Mouse (Mus musculus) embryonic facial prominence, embryonic 12.5 days (tissue): Measurements from ENCODE around the gene Vmn1r84. TPM values are rescaled to one million over a fixed set of nuclear protein-coding genes. Genes with fewer than 3 reads are reported as not detected.

Experiments
- ATAC-seq: fragments of 200-750 bp; cut with Nextera tagmentation; 2 replicates; pipeline ENCODE4 v1.8.0; 2017; ENCODE audit not compliant: insufficient number of reproducible peaks, insufficient read depth, low FRiP score, low TSS enrichment
- H3K27ac ChIP-seq: fragments of 300-500 bp; sonication (generic); 2 replicates; pipeline ENCODE4 v1.5.1; 2016; ENCODE audit warnings: mild to moderate bottlenecking
- H3K27me3 ChIP-seq: fragments of 300-500 bp; sonication (generic); 2 replicates; pipeline ENCODE4 v1.6.1; 2016; ENCODE audit warnings: mild to moderate bottlenecking, moderate library complexity
- H3K36me3 ChIP-seq: fragments of 300-500 bp; sonication (generic); 2 replicates; pipeline ENCODE4 v1.6.1; 2016; ENCODE audit warnings: mild to moderate bottlenecking
- H3K4me1 ChIP-seq: fragments of 300-500 bp; sonication (generic); 2 replicates; pipeline ENCODE4 v1.6.1; 2016
- H3K4me2 ChIP-seq: fragments of 300-500 bp; sonication (generic); replicated peaks from 2 replicates; pipeline ENCODE4 v1.6.1; 2016; ENCODE audit warnings: mild to moderate bottlenecking, moderate library complexity
- H3K4me3 ChIP-seq: fragments of 300-500 bp; sonication (generic); 2 replicates; pipeline ENCODE4 v1.5.1; 2016; ENCODE audit warnings: mild to moderate bottlenecking
- H3K9ac ChIP-seq: fragments of 300-500 bp; sonication (generic); 2 replicates; pipeline ENCODE4 v1.6.1; 2016; ENCODE audit warnings: mild to moderate bottlenecking, moderate library complexity
- H3K9me3 ChIP-seq: fragments of 300-500 bp; sonication (generic); 2 replicates; pipeline ENCODE4 v1.6.1; 2016; ENCODE audit warnings: mild to moderate bottlenecking, moderate library complexity
- WGBS: fragments of 180-500 bp; shearing (Covaris S2); methylation state at CpG from one replicate; pipeline ENCODE4 v1.1.7; 2016; 5-methylcytosine and 5-hydroxymethylcytosine counted together
- microRNA-seq: library from miRNA; unstranded; fragments of <30 nt; microRNA quantifications from one replicate; pipeline ENCODE4, GENCODE M21; 2017
- polyA plus RNA-seq: library from polyadenylated mRNA; unstranded; fragments of >200 nt; fragmentation: Nextera tagmentation; extraction: Ambion mirVana; gene quantifications from 2 replicates; pipeline ENCODE4 v1.2.1, GENCODE M21; 2016

Gene Vmn1r84
- not detected in 2 replicates for polyA plus RNA-seq

DNA sequence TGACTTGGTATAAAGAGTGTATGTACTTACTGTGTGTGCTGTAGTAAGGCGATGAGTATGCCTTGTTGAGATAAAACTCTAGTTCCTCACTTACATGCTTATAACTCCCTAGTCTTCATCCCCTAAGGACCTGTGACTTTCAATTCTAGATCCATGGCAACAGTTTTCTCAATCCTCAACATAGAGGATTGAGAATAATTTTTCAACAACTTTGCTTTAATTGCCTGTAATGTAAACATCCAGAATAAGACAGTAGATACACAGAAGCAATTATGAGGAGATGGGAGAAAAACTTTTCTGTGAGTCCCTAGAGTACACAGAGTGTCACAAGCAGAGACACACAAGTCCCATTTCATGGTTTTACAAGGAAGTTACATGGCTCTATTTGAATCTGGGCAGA lies at the start of gene Vmn1r84:
Vmn1r84 (minus strand) TSS at position 101 of the 400 bp plus-strand sequence.
- Histone ChIP-seq H3K27ac (no peak within 1 kb of the TSS), H3K4me3 (no peak within 1 kb of the TSS), H3K36me3 (no peaks in the 10 kb centered on the region), H3K9me3 (no peaks in the 10 kb centered on the region), H3K27me3 (no peaks in the 10 kb centered on the region), H3K4me2 (no peak within 1 kb of the TSS), H3K9ac (no peak within 1 kb of the TSS), H3K4me1 (no peaks in the 10 kb centered on the region)
- 56% methylated on average over 1 of the region's 1 CpGs for WGBS
- ATAC-seq = no peak

DNA sequence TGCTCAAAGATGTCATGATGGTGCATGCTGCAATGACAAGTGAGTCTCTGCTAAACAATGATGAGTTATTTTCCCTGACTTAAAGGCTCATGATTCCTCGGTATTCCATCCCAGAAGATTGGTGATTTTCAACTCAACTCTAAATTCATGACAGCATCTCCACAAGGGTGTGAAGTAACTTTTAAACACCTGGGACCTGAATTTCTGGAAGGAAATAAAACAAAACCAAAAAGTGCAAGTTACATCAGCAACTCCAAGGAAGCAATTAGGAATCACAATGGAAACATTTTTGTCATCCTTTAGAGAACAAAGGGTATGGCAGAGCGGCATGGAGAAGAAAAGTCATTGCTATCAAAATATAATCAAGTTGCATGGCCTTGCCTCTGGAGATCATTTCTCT lies 39.7 kb downstream of the Vmn1r84 start, which contains the start of gene Vmn1r83:
Vmn1r83 (minus strand) TSS at position 101 of the 400 bp plus-strand sequence.
- no peak within 1 kb of the TSS for H3K9ac ChIP-seq
- H3K4me3 ChIP-seq = no peak within 1 kb of the TSS
- no peak for ATAC-seq
- H3K36me3 ChIP-seq = no peaks in the 10 kb centered on the region
- 81% methylated on average over 2 of the region's 2 CpGs for WGBS
- no peak within 1 kb of the TSS for H3K4me2 ChIP-seq
- no peaks in the 10 kb centered on the region for H3K27me3 ChIP-seq
- peaks cover 8% of the 10 kb centered on the region; the same call in 1 of the 2 replicates for H3K9me3 ChIP-seq
- H3K27ac ChIP-seq = no peak within 1 kb of the TSS
- no peaks in the 10 kb centered on the region for H3K4me1 ChIP-seq

Small RNA genes within 50 kb of the gene (microRNA-seq; reads per million reads assigned to microRNA genes)
- not detected for gene Gm23521

Other genes with a start within 250 kb of the Vmn1r84 start
- gene Vmn1r78, start 219.0 kb downstream of the Vmn1r84 start, polyA plus RNA-seq = not detected in 2 replicates
- gene Vmn1r79, start 198.0 kb downstream of the Vmn1r84 start, polyA plus RNA-seq = not detected in 2 replicates
- not detected in 2 replicates for gene Vmn1r80, start 180.0 kb downstream of the Vmn1r84 start, polyA plus RNA-seq
- gene Vmn1r81, start 101.0 kb downstream of the Vmn1r84 start, polyA plus RNA-seq = not detected in 2 replicates
- gene Vmn1r82, start 68.8 kb downstream of the Vmn1r84 start, polyA plus RNA-seq = not detected in 2 replicates
- not detected in 2 replicates for gene Vmn1r83, start 39.8 kb downstream of the Vmn1r84 start, polyA plus RNA-seq
- gene Zfp551, start 53.5 kb upstream of the Vmn1r84 start, polyA plus RNA-seq = 5.4 and 5.8 TPM in 2 replicates
- 36.1 and 38.2 TPM in 2 replicates for gene Zfp606, start 109.0 kb upstream of the Vmn1r84 start, polyA plus RNA-seq
- not detected in 2 replicates for gene 2900092C05Rik, start 143.2 kb upstream of the Vmn1r84 start, polyA plus RNA-seq
- not detected in 2 replicates for gene Vmn2r53, start 239.5 kb upstream of the Vmn1r84 start, polyA plus RNA-seq